Mouse (Mus musculus): ENCODE measurements around the gene Cyp1a2. TPM values are rescaled to one million over a fixed set of nuclear protein-coding genes. Genes with fewer than 3 reads are reported as not detected.

Cyp1a2 gene
- polyA plus RNA-seq, 1 experiment from 2014 or later, result not detected

- no peaks in the 10 kb centered on the region for H3K9me3 ChIP-seq (ENCODE audit: control insufficient read depth, low read length)
- peaks cover 53% of the 10 kb centered on the region for H3K4me1 ChIP-seq (ENCODE audit: control insufficient read depth, insufficient read depth, low read length)
- WGBS, result 75% methylated on average over 1 of the region's 1 CpGs
- peak overlapping the region; percentile 88 for H3K27ac ChIP-seq (replicated peaks; ENCODE audit: low read depth, low read length)
- H3K4me3 ChIP-seq (ENCODE audit: low read depth, low read length), result no peak overlapping the region; the same call in 1 of the 2 replicates
- ATAC-seq (ENCODE audit: low read depth) (no peak), DNase-seq (ENCODE audit: low spot score) (no peak)
- H3K9ac ChIP-seq (ENCODE audit: low read depth, low read length), result peak overlapping the region; percentile 5
- H3K27me3 ChIP-seq (replicated peaks; ENCODE audit: control insufficient read depth, insufficient read depth, low read length), result no peaks in the 10 kb centered on the region
- H3K4me2 ChIP-seq (ENCODE audit: low read depth, low read length), result peak overlapping the region; percentile 49
- H3K36me3 ChIP-seq (ENCODE audit: control insufficient read depth, insufficient read depth, low read length), result 0 out of 2 replicates have a peak, but pooled peaks cover 11% of the 10 kb centered on the region
Observed at GRCm38 (mm10) chr9:57641022-57641421, 42.5 kb downstream of the Cyp1a2 start.

DNA sequence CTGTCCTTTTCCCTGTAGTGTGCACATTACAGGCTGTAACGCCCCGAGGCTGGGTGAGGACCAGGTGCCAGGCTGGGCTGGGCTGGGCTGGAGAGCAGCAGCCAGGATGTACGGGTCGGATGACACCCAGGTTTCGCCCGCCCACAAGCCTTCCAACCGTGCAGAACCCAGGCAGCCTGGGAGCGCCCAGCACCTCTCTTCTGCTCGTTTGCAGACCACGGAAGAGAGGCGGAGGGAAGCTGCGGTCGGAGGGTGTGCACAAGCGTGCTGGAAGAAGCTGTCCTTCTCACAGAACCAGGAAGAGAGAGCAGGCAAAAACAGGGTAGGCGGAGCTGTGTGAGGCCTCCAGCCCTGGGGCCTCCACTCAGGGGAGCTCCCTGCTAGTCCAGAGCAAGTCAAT is 43.1 kb downstream of the Cyp1a2 start:
- Histone ChIP-seq H3K4me2 (ENCODE audit: low read depth, low read length) (peak overlapping the region; percentile 49), H3K4me3 (ENCODE audit: low read depth, low read length) (peak overlapping the region; percentile 23), H3K4me1 (ENCODE audit: control insufficient read depth, insufficient read depth, low read length) (peaks cover 53% of the 10 kb centered on the region), H3K36me3 (ENCODE audit: control insufficient read depth, insufficient read depth, low read length) (0 out of 2 replicates have a peak, but pooled peaks cover 11% of the 10 kb centered on the region), H3K27ac (replicated peaks; ENCODE audit: low read depth, low read length) (peak overlapping the region; percentile 88), H3K9me3 (ENCODE audit: control insufficient read depth, low read length) (no peaks in the 10 kb centered on the region), H3K9ac (ENCODE audit: low read depth, low read length) (peak overlapping the region; percentile 5), H3K27me3 (replicated peaks; ENCODE audit: control insufficient read depth, insufficient read depth, low read length) (no peaks in the 10 kb centered on the region)
- ATAC-seq (ENCODE audit: low read depth), result peak; percentile 82
- WGBS, result 7% methylated on average over 15 of the region's 15 CpGs
- DNase-seq (ENCODE audit: low spot score), result peak; percentile 91

GRCm38 (mm10) chr9:57639661-57640328 is 43.7 kb downstream of the Cyp1a2 start:
- peaks cover 53% of the 10 kb centered on the region for H3K4me1 ChIP-seq (ENCODE audit: control insufficient read depth, insufficient read depth, low read length)
- H3K27me3 ChIP-seq (replicated peaks; ENCODE audit: control insufficient read depth, insufficient read depth, low read length), result no peaks in the 10 kb centered on the region
- H3K36me3 ChIP-seq (ENCODE audit: control insufficient read depth, insufficient read depth, low read length), result 0 out of 2 replicates have a peak, but pooled peaks cover 11% of the 10 kb centered on the region
- peak overlapping the region; percentile 23; the same call in 1 of the 2 replicates for H3K4me3 ChIP-seq (ENCODE audit: low read depth, low read length)
- no peaks in the 10 kb centered on the region for H3K9me3 ChIP-seq (ENCODE audit: control insufficient read depth, low read length)
- ATAC-seq (ENCODE audit: low read depth) (no peak), DNase-seq (ENCODE audit: low spot score) (no peak)
- H3K4me2 ChIP-seq (ENCODE audit: low read depth, low read length), result peak overlapping the region; percentile 49
- WGBS, result 41% methylated on average over 5 of the region's 5 CpGs
- peak overlapping the region; percentile 88 for H3K27ac ChIP-seq (replicated peaks; ENCODE audit: low read depth, low read length)
- peak overlapping the region; percentile 32; the same call in 1 of the 2 replicates for H3K9ac ChIP-seq (ENCODE audit: low read depth, low read length)

- H3K4me1 ChIP-seq (ENCODE audit: control insufficient read depth, insufficient read depth, low read length), result peaks cover 49% of the 10 kb centered on the region
- 0 out of 2 replicates have a peak, but pooled peaks cover 11% of the 10 kb centered on the region for H3K36me3 ChIP-seq (ENCODE audit: control insufficient read depth, insufficient read depth, low read length)
- peak; percentile 38 for DNase-seq (ENCODE audit: low spot score)
- peak overlapping the region; percentile 50 for H3K9ac ChIP-seq (ENCODE audit: low read depth, low read length)
- no peaks in the 10 kb centered on the region for H3K9me3 ChIP-seq (ENCODE audit: control insufficient read depth, low read length)
- whole genome bisulfite sequencing, result 14% methylated on average over 8 of the region's 8 CpGs
- no peak overlapping the region for H3K4me3 ChIP-seq (ENCODE audit: low read depth, low read length)
- ATAC-seq (ENCODE audit: low read depth), result no peak
- peak overlapping the region; percentile 49 for H3K4me2 ChIP-seq (ENCODE audit: low read depth, low read length)
- no peaks in the 10 kb centered on the region for H3K27me3 ChIP-seq (replicated peaks; ENCODE audit: control insufficient read depth, insufficient read depth, low read length)
- H3K27ac ChIP-seq (replicated peaks; ENCODE audit: low read depth, low read length), result peak overlapping the region; percentile 88
Observed at GRCm38 (mm10) chr9:57638651-57639459, 44.6 kb downstream of the Cyp1a2 start.

- Histone ChIP-seq H3K27me3 (replicated peaks; ENCODE audit: control insufficient read depth, insufficient read depth, low read length) (no peaks in the 10 kb centered on the region), H3K4me3 (ENCODE audit: low read depth, low read length) (no peak overlapping the region), H3K9me3 (ENCODE audit: control insufficient read depth, low read length) (no peaks in the 10 kb centered on the region), H3K9ac (ENCODE audit: low read depth, low read length) (peak overlapping the region; percentile 50; the same call in 1 of the 2 replicates), H3K4me1 (ENCODE audit: control insufficient read depth, insufficient read depth, low read length) (peaks cover 39% of the 10 kb centered on the region), H3K27ac (replicated peaks; ENCODE audit: low read depth, low read length) (peak overlapping the region; percentile 88), H3K4me2 (ENCODE audit: low read depth, low read length) (peak overlapping the region; percentile 49), H3K36me3 (ENCODE audit: control insufficient read depth, insufficient read depth, low read length) (0 out of 2 replicates have a peak, but pooled peaks cover 11% of the 10 kb centered on the region)
- WGBS, result 16% methylated on average over 6 of the region's 6 CpGs
- DNase-seq (ENCODE audit: low spot score) (peak; percentile 69), ATAC-seq (ENCODE audit: low read depth) (peak; percentile 38; the same call in 1 of the 2 replicates)
Observed at GRCm38 (mm10) chr9:57637741-57638322, 45.7 kb downstream of the Cyp1a2 start.

DNA sequence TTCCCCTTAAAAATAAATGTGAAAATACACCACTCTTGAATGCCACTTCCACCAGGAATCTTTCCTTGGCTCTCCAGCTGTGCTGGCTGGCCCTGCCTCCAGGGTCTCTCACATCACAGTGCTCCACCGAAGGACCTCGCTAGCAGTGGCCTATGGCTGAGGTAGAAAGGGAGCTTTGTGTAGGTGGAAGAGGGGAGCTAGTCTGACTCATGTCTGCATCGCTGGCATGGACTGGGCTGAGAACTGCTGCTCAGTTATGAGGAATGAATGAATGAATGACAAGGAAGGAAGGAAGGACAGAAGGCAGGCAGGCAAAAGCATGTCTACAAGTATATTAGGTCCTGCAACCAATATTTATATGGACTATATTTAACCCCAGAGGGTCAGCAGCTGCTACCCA is 46.2 kb downstream of the Cyp1a2 start:
- Histone ChIP-seq H3K36me3 (ENCODE audit: control insufficient read depth, insufficient read depth, low read length) (0 out of 2 replicates have a peak, but pooled peaks cover 11% of the 10 kb centered on the region), H3K9ac (ENCODE audit: low read depth, low read length) (no peak overlapping the region), H3K27ac (replicated peaks; ENCODE audit: low read depth, low read length) (peak overlapping the region; percentile 88), H3K27me3 (replicated peaks; ENCODE audit: control insufficient read depth, insufficient read depth, low read length) (no peaks in the 10 kb centered on the region), H3K4me3 (ENCODE audit: low read depth, low read length) (no peak overlapping the region), H3K4me1 (ENCODE audit: control insufficient read depth, insufficient read depth, low read length) (peaks cover 38% of the 10 kb centered on the region), H3K4me2 (ENCODE audit: low read depth, low read length) (peak overlapping the region; percentile 49; the same call in 1 of the 2 replicates), H3K9me3 (ENCODE audit: control insufficient read depth, low read length) (no peaks in the 10 kb centered on the region)
- 34% methylated on average over 3 of the region's 3 CpGs for WGBS
- 0 out of 2 replicates have a peak, but pooled peaks have one; percentile 5 for ATAC-seq (ENCODE audit: low read depth)
- DNase-seq (ENCODE audit: low spot score), result no peak

DNA sequence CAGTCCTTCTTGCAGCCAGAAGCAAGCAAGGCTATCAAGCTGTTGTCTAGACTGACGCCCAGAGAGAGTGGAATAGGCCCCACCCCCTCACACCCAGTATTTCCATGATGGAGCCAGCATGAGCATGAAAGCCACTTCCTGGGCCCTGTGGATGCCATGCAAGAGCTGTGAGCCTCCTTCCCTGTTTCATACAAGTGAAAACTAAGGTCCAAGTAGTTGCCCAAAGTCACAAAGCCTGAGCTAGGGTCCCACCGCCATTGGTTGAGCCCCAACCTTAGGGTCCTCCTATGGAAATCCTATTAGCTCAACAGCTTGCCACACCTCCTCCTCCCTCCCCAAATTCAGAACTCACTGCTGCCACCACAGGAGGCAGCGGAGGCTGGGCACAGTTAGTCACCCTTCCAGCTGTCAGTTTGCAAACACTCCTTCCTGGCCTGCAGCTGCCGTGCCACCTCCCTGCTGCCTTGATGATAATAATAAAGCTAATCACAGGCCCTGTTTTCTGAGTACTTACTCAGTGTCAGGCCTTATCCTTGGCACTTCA is 50.0 kb downstream of the Cyp1a2 start:
- 51% methylated on average over 4 of the region's 4 CpGs for WGBS
- no peaks in the 10 kb centered on the region for H3K27me3 ChIP-seq (replicated peaks; ENCODE audit: control insufficient read depth, insufficient read depth, low read length)
- H3K4me3 ChIP-seq (ENCODE audit: low read depth, low read length), result no peak overlapping the region
- H3K4me1 ChIP-seq (ENCODE audit: control insufficient read depth, insufficient read depth, low read length), result peaks cover 11% of the 10 kb centered on the region
- peaks cover 34% of the 10 kb centered on the region for H3K36me3 ChIP-seq (ENCODE audit: control insufficient read depth, insufficient read depth, low read length)
- no peak overlapping the region for H3K4me2 ChIP-seq (ENCODE audit: low read depth, low read length)
- DNase-seq (ENCODE audit: low spot score) (no peak), ATAC-seq (ENCODE audit: low read depth) (no peak)
- H3K9me3 ChIP-seq (ENCODE audit: control insufficient read depth, low read length), result no peaks in the 10 kb centered on the region
- no peak overlapping the region for H3K27ac ChIP-seq (replicated peaks; ENCODE audit: low read depth, low read length)
- H3K9ac ChIP-seq (ENCODE audit: low read depth, low read length), result no peak overlapping the region
